Mouse (Mus musculus): ENCODE data around the gene 1700029H14Rik.

Gene 1700029H14Rik

GRCm38 (mm10) chr8:13504894-13505674, 57.2 kb downstream of the 1700029H14Rik start:
- no peak for DNase-seq (ENCODE audit: low spot score in 2 of 2)

- DNase-seq (ENCODE audit: low spot score in 2 of 2) = no peak
Measured at GRCm38 (mm10) chr8:13503936-13504606, 58.2 kb downstream of the 1700029H14Rik start.

GRCm38 (mm10) chr8:13501221-13501620, 61.0 kb downstream of the 1700029H14Rik start:
- DNase-seq (ENCODE audit: low spot score in 2 of 2) = no peak
